Mouse (Mus musculus): ENCODE data around the gene Tubgcp5. TPM values are rescaled to one million over a fixed set of nuclear protein-coding genes. Genes with fewer than 3 reads are reported as not detected.

Tubgcp5 gene
- total RNA-seq, 2 experiments from 2014 or later: 11.6 to 13.6 TPM

Other genes with a start within 250 kb of the Tubgcp5 start
- gene Siglech, start 26.0 kb upstream of the Tubgcp5 start, total RNA-seq (2021): not detected
- 10 to 100 TPM; 57.4 to 60.7 TPM for gene Cyfip1, start 47.6 kb downstream of the Tubgcp5 start, total RNA-seq (2021)
- gene Nipa2, start 168.3 kb downstream of the Tubgcp5 start, total RNA-seq (2021): 10 to 100 TPM; 42.7 to 48.2 TPM
- 1 to 10 TPM; 4.3 TPM for gene Nipa1, start 225.8 kb downstream of the Tubgcp5 start, total RNA-seq (2021)

All from heart, postnatal 10 days (tissue).